Mouse (Mus musculus): Measurements from ENCODE around the gene Dennd2a. TPM values are rescaled to one million over a fixed set of nuclear protein-coding genes. Genes with fewer than 3 reads are reported as not detected.

Gene Dennd2a
- polyA plus RNA-seq, 1 experiment from 2014 or later: 52.7 TPM

GRCm38 (mm10) chr6:39542631-39543597 is 14.8 kb downstream of the Dennd2a start:
- in situ Hi-C loops (cut with MboI; ENCODE audit: low pct_unique_long_range_greater_than_20kb): no loop called here
- ChIA-PET POLR2A (no interaction called here), CTCF (no interaction called here)
- DNase-seq (ENCODE audit: low read depth, low spot score) (peak; percentile 64), ATAC-seq (peak; percentile 73)
- H3K27me3 ChIP-seq: no peaks in the 10 kb centered on the region
- no peak for TF ChIP-seq CTCF (IDR thresholded peaks at IDR 0.05)

GRCm38 (mm10) chr6:39540563-39540962 is 17.1 kb downstream of the Dennd2a start:
- in situ Hi-C loops (cut with MboI; ENCODE audit: low pct_unique_long_range_greater_than_20kb): no loop called here
- DNase-seq (ENCODE audit: low read depth, low spot score): no peak
- POLR2A ChIA-PET: interaction anchor here (0.9 kb wide), 1 partner anchor 16 kb away, joined by 3 read pairs; no protein-coding TSS in a partner anchor
- CTCF ChIA-PET: interaction anchor here (0.8 kb wide), 1 partner anchor 27 kb away, joined by 3 read pairs; no protein-coding TSS in a partner anchor
- ATAC-seq: no peak
- H3K27me3 ChIP-seq: no peaks in the 10 kb centered on the region
- TF ChIP-seq CTCF (IDR thresholded peaks at IDR 0.05): no peak

- TF ChIP-seq CTCF (IDR thresholded peaks at IDR 0.05): no peak
- in situ Hi-C loops (cut with MboI; ENCODE audit: low pct_unique_long_range_greater_than_20kb): no loop called here
- ATAC-seq (no peak), DNase-seq (ENCODE audit: low read depth, low spot score) (no peak)
- no peaks in the 10 kb centered on the region for H3K27me3 ChIP-seq
- CTCF ChIA-PET: interaction anchor here (0.8 kb wide), 1 partner anchor 28 kb away, joined by 3 read pairs; no protein-coding TSS in a partner anchor
- POLR2A ChIA-PET: no interaction called here
Measured at GRCm38 (mm10) chr6:39539679-39540155, 17.9 kb downstream of the Dennd2a start.

- ChIA-PET POLR2A (interaction anchor here (1.3 kb wide), 1 partner anchor 19 kb away, joined by 4 read pairs; the partner anchor contains the start of gene Dennd2a), CTCF (interaction anchor here (1.2 kb wide), 1 partner anchor 18 kb away, joined by 3 read pairs; no protein-coding TSS in a partner anchor)
- no peak for TF ChIP-seq CTCF (IDR thresholded peaks at IDR 0.05)
- ATAC-seq: no peak
- DNase-seq (ENCODE audit: low read depth, low spot score): no peak
- in situ Hi-C loops (cut with MboI; ENCODE audit: low pct_unique_long_range_greater_than_20kb): no loop called here
- no peaks in the 10 kb centered on the region for H3K27me3 ChIP-seq
Measured at GRCm38 (mm10) chr6:39538227-39538626, 19.4 kb downstream of the Dennd2a start.

GRCm38 (mm10) chr6:39537276-39537675 is 20.4 kb downstream of the Dennd2a start:
- TF ChIP-seq CTCF (IDR thresholded peaks at IDR 0.05): no peak
- DNase-seq (ENCODE audit: low read depth, low spot score) (no peak), ATAC-seq (no peak)
- no peaks in the 10 kb centered on the region for H3K27me3 ChIP-seq
- POLR2A ChIA-PET: no interaction called here
- CTCF ChIA-PET: interaction anchor here (1.2 kb wide), 1 partner anchor 19 kb away, joined by 3 read pairs; no protein-coding TSS in a partner anchor
- in situ Hi-C loops (cut with MboI; ENCODE audit: low pct_unique_long_range_greater_than_20kb): no loop called here

GRCm38 (mm10) chr6:39536621-39537020 is 21.0 kb downstream of the Dennd2a start:
- POLR2A ChIA-PET: no interaction called here
- in situ Hi-C loops (cut with MboI; ENCODE audit: low pct_unique_long_range_greater_than_20kb): no loop called here
- CTCF ChIA-PET: no interaction called here
- no peaks in the 10 kb centered on the region for H3K27me3 ChIP-seq
- no peak for DNase-seq (ENCODE audit: low read depth, low spot score)
- no peak for TF ChIP-seq CTCF (IDR thresholded peaks at IDR 0.05)
- no peak for ATAC-seq

GRCm38 (mm10) chr6:39534944-39535343 is 22.7 kb downstream of the Dennd2a start:
- POLR2A ChIA-PET: no interaction called here
- CTCF ChIA-PET: interaction anchor here (1.9 kb wide), 1 partner anchor 28 kb away, joined by 5 read pairs; no protein-coding TSS in a partner anchor
- no peak for ATAC-seq
- no peaks in the 10 kb centered on the region for H3K27me3 ChIP-seq
- in situ Hi-C loops (cut with MboI; ENCODE audit: low pct_unique_long_range_greater_than_20kb): no loop called here
- no peak for DNase-seq (ENCODE audit: low read depth, low spot score)
- no peak for TF ChIP-seq CTCF (IDR thresholded peaks at IDR 0.05)

- no peak for DNase-seq (ENCODE audit: low read depth, low spot score)
- TF ChIP-seq CTCF (IDR thresholded peaks at IDR 0.05): no peak
- in situ Hi-C loops (cut with MboI; ENCODE audit: low pct_unique_long_range_greater_than_20kb): no loop called here
- no peaks in the 10 kb centered on the region for H3K27me3 ChIP-seq
- ChIA-PET POLR2A (interaction anchor here (0.8 kb wide), 1 partner anchor 18 kb away, joined by 3 read pairs; no protein-coding TSS in a partner anchor), CTCF (interaction anchor here (0.9 to 1.3 kb wide), 2 partner anchors 24 to 45 kb away, joined by 3 to 4 read pairs; no protein-coding TSS in a partner anchor)
- no peak for ATAC-seq
Measured at GRCm38 (mm10) chr6:39528671-39529535, 28.8 kb downstream of the Dennd2a start.

GRCm38 (mm10) chr6:39527811-39528210 is 29.9 kb downstream of the Dennd2a start:
- in situ Hi-C loops (cut with MboI; ENCODE audit: low pct_unique_long_range_greater_than_20kb): no loop called here
- no peak for TF ChIP-seq CTCF (IDR thresholded peaks at IDR 0.05)
- POLR2A ChIA-PET: no interaction called here
- H3K27me3 ChIP-seq: no peaks in the 10 kb centered on the region
- CTCF ChIA-PET: no interaction called here
- DNase-seq (ENCODE audit: low read depth, low spot score) (no peak), ATAC-seq (no peak)

GRCm38 (mm10) chr6:39527337-39527784 is 30.3 kb downstream of the Dennd2a start:
- no peaks in the 10 kb centered on the region for H3K27me3 ChIP-seq
- DNase-seq (ENCODE audit: low read depth, low spot score): no peak
- CTCF ChIA-PET: no interaction called here
- no peak for ATAC-seq
- POLR2A ChIA-PET: no interaction called here
- in situ Hi-C loops (cut with MboI; ENCODE audit: low pct_unique_long_range_greater_than_20kb): no loop called here
- TF ChIP-seq CTCF (IDR thresholded peaks at IDR 0.05): no peak

Data from Patski (cell line).